Mouse (Mus musculus): ENCODE measurements at regions not wholly inside any gene's neighbourhood (a gene's known extent, or its start where the extent isn't known, plus 50 kb on each side); places are given as distances from the start of the nearest gene placed in this dataset.

GRCm38 (mm10) chr6:51060848-51061535 is 371.5 kb upstream of the Nfe2l3 start:
- no peak for DNase-seq

DNA sequence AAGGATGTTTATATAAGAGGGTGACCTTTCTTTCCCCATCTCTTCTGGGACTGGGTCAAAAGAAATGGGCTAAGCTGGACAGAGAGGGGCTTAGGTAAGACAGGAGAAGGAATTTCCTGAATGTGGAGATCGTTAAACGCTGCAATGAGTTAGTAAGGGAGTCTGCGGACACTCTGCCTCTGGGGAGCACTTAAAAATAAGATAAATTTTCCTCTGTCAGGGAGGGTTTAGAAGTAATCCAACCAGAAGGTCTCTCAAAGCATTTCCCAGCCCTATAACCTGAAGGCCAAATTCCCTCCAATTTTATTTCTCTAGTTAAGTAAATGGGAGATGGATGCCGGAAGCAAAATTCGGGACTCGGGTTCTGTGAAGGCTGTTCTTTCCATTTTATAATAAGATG is 367.3 kb upstream of the Nfe2l3 start:
- DNase-seq, result no peak

DNA sequence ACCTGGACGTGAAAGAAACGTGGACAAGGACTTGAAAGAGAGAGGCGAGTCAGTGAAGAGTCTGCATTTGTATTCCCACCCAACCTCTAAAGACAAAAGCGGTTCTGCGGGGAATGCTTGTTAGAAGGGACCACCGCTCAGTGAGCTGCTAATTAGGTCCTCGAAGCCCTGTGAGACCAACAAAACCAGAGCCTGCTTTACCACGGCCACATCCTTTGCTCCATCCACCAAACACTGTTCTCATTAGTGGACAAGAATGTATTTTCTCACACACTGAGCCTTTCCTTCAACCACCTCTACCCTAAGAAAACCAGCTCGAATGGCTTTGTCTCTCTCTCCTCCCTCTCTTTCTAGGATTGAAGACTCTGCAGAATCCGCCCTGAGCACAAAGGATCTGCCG is 365.1 kb upstream of the Nfe2l3 start:
- no peak for DNase-seq

DNA sequence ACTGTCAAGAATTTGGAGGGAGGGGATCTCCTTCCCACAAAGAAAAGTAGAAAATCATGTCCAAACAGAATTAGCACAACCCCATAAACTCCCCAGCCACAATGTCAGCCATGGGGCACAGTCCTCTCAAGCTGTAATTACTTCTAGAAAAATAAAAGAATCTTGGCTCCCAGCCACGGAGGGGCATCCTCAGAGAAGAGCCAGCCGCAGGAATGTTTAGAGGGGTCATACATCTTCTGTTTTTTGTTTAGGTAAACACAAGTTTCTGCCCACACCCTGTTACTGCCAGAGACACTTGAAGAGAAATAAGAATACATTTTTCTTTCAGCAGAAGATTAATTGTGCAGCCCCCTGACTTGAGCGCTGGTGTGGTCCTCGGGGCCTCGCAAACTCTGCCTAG is 362.5 kb upstream of the Nfe2l3 start:
- DNase-seq, result no peak

- DNase-seq, result no peak
Observed at GRCm38 (mm10) chr6:51071243-51071642, 361.2 kb upstream of the Nfe2l3 start.

DNA sequence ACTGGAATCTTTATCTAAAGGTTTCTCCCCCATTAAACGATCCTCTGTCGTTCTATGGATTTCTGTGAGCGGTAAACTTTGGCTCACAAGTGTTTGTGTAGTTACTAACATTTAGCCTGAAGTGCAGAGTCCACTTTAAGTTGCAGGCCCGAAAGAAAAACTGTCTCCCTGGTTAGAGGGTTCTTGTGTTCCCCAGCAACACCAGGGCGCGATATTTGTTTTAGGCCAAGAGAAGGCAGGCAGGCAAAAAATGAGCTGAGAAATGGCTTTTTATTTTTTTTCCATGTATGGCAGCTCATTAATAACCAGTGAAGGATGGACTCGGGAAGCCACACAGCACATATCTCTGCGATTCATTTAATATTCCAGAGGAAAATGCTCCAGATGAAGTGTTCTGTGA is 357.4 kb upstream of the Nfe2l3 start:
- DNase-seq, result no peak

DNA sequence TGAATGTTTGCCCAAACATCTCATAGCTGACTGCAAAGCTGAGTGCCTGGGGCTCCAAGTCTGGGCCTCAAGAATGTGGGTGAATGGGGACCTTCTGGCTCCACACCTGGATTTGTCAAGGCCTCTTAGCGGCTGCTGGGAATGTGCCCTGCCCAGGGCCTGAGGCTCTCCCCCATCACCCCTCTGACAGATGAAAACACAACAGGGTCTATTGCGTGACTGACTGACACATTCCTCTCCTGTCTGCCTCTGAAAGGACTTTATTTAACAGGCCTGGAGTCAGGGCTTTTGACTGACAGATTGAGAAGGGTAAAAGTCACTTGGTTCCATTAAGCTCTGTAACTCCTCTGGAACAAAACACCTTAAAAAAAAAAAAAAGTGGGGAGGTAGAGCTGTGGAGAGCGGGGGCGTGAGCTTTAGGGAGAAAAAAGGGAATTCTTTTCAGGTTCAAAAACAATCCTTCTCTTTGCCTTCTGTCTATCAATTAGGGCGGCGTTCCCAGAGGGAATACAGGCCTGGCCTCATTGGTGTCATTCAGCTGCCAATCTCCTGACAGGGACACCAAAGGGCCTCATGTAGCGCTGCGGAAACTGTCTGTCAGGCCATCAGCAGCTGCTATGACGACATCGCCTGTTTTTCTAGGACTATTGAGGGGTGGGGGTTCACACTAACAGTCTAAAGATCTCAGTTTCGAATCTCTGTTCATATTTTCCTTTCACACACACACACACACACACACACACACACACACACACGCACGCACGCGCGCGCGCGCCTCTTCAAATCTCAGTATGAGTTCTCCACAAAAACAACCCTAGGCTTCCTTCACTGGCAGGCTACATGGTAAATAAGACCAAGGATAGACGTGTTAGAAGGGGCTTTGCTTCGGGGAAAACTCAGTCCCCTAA is 355.4 kb upstream of the Nfe2l3 start:
- DNase-seq, result no peak

DNA sequence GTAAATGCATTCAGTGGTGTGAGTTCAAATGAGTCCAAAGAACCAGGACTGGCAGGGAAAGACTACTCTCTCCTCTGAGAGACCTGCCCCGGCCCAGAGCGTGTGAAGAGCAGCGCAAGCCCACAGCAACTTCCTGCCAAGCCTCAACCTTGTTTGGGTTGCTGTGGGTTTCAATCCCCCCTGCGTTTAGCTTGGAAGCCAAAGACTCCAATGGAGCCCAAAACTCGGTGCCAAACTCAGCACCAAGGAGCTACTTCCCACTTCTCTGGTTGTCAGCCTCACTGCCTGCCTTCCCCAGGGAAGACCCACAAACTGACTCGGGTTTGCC is 354.7 kb upstream of the Nfe2l3 start:
- no peak for DNase-seq

DNA sequence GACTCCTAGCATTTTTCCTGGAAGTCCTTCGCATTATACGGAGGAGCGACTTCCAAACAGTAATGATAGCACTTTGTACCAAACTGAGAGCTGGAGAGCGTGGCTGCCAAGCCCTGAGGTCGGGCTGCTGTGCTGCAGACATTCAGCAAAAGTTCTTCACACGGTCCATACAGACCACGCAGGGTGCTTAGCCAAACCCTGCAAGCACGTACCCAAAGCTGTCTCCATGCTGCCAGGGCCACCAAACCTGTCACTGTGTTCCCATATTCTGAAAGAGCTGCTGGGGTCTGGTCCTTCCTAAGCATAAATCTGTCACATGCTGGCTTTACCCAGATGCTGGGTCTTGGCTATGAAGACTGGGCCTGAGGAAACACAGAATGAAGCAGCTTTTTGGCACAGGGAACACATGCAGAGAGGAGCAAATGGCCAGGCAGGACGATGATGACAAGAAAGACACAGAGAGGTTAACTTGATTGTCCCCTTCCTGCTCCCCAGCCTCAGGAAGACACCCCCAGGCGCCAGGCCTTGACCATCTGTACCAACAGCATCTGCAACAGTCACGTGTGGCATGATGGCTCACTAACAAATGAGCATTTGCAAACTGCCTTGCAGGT is 354.0 kb upstream of the Nfe2l3 start:
- no peak for DNase-seq

GRCm38 (mm10) chr6:51078967-51079355 is 353.5 kb upstream of the Nfe2l3 start:
- no peak for DNase-seq

DNA sequence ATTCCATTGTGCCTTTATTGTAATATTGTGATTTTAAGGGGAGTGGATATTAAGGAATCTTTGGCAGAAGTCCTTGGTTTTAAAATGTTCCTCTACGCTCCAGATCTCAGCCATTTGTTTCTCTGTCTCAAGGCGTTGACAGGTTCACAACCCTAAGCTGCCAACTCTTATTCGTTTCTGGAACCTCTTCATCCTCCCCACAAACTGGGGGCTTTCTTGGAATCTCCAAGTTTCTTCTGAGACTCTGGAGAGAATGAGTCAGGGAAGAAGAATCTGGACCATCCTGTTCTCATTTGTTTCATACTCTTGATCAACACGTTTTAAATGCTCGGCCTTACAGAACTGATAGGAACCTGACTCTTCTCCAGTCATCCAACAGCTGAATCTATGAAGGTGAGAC is 351.4 kb upstream of the Nfe2l3 start:
- no peak for DNase-seq

- no peak for DNase-seq
Observed at GRCm38 (mm10) chr6:51084656-51085055, 347.8 kb upstream of the Nfe2l3 start.

DNA sequence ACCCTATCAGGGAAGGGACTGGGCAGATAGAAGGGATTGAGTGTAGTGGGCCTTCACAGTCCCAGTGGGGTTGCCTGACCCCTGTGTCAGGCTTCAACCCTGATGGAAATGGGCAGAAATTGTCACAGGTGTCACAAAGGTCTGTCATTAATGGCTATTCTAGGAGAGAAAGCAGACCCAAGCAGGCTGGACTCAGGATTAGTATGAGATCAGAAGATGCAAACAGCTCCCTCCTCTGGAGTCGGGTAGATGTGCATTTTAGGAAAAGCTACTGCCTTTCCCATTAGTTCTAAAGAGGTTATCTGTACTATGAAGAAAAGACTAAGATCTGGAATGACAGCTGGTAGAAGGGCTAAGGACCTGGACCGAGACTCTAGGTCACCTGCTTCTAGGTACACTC is 346.9 kb upstream of the Nfe2l3 start:
- no peak for DNase-seq

DNA sequence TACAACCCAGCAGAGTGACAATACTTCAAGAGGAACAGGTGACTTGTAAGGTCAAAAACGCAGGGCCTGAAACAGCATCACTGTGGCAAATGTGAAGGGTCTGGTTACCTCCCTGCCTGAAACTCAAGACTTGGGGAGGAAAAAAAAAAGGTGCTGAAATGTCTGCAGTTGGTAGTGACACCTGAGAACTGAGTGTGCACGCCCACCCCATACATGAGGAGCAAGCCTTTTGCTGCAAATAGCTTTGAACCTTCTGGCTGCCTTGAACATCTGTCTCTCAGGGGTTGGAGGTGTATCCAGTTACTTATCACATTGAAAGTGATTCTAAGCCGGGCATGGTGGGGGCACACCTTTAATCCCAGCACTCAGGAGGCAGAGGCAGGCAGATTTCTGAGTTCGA is 346.1 kb upstream of the Nfe2l3 start:
- DNase-seq, result no peak

- no peak for DNase-seq
Observed at GRCm38 (mm10) chr6:51087806-51088205, 344.7 kb upstream of the Nfe2l3 start.

GRCm38 (mm10) chr6:51088641-51089372 is 343.7 kb upstream of the Nfe2l3 start:
- no peak for DNase-seq

- no peak for DNase-seq
Observed at GRCm38 (mm10) chr6:51093196-51093595, 339.3 kb upstream of the Nfe2l3 start.

DNA sequence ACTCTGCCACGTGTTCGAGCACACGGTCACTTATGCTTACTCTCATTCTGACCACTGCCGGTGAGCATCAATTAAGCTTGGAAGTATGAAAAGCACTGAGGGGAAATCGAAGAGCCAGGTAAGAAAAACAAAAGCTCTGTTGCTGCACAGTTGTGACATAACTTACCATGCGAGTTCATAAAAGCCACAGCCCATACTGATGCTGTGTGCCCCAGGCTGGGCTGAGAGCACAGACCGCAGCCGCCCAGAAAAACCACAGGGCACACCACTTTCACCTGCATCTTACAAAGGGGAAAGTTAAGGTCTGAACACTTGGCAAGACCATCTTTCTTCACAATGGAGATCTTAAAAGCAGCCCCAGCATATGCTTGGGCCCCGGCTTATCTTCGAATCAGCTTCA is 338.2 kb upstream of the Nfe2l3 start:
- DNase-seq, result no peak

DNA sequence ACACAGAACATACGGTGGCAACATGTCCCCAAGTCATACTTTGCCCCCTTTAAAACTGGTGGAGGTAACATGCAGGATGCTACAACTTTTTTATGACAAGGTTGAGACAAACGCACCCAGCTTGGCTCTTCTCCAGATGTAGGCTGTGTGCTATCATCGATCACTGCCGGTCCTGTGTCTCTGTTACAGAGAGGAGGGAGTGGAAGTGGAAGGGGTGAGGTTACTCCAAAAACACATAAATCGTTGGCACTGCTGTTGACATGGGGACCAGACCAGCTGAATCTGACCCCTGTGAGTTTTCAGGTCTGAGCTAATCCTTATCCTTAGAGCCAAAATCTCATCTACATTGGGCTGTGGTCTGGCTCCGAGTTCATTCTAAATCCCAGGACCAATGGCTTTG is 335.0 kb upstream of the Nfe2l3 start:
- no peak for DNase-seq

GRCm38 (mm10) chr6:51100341-51100740 is 332.1 kb upstream of the Nfe2l3 start:
- no peak for DNase-seq

DNA sequence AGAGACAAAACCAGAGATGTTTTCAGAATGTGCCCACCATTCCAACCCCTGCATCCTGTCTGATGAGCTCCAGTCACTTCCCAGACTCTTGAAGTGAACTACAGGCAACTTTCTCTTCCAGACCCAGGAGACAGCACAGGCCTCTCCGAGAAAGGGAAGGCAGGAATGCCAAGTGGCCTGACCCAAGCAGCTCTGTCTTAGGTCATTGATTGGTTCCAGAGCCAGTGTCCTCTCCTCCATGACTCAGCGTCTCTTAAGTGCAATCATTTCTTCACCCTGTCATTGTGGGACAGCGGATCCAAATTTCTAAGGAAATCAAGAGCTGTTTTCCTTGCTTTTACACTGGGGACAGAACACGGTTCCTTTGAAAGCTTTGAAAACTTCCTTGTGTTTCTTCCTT is 329.2 kb upstream of the Nfe2l3 start:
- DNase-seq, result no peak

DNA sequence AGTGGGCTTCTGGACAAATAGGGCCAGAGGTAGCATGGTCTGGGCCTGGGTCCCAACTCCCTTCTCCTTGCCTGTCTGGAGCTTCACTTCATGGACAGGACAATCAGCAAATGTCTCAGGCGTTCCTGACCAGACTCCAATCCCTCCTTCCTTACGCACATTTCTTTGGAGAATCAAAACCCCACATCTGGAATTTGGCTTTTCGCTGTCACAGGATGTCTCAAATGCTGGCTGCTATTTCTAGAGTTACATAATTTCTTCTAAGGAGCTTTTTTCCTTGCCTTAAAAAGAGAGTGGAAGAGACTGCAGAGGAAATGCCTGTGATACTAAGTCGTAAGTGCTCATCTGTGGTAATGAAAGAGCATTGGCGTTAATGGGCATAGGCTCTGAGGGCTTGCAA is 328.1 kb upstream of the Nfe2l3 start:
- no peak for DNase-seq
